Mouse (Mus musculus): ENCODE results near the gene Kcnk7. TPM values are rescaled to one million over a fixed set of nuclear protein-coding genes. Genes with fewer than 3 reads are reported as not detected.
A peak's percentile ranks its signal among the peaks of the same experiment; 100 is the strongest.

Gene Kcnk7
- polyA plus RNA-seq (2016; fragmentation: Nextera tagmentation; extraction: Ambion mirVana): 0.16 and 0.21 TPM in 2 replicates

DNA sequence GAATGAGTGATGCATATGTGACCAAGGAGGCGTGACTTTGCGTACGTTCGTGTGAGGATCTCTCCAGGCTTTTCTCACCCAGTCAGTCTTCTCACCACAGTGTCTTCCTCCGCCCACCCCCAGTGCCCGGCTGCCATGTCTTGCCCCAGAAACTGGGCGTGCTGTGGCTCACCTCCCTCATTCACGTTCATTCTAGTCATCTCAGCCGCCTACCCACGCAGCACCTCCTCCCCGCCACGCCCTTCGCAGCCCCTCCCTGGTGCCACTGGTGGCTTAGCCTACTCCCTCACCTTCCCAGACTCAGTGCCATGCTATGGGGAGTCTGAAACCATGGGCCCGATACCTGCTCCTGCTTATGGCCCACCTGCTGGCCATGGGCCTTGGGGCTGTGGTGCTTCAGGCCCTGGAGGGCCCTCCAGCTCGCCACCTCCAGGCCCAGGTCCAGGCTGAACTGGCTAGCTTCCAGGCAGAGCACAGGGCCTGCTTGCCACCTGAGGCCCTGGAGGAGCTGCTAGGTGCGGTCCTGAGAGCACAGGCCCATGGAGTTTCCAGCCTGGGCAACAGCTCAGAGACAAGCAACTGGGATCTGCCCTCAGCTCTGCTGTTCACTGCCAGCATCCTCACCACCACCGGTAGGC is at the start of gene Kcnk7:
Gene Kcnk7 (plus strand): TSS at position 205 of the 638 bp plus-strand sequence.
- WGBS: 78% methylated on average over 17 of the region's 17 CpGs
- peaks cover 84% of the 10 kb centered on the region for H3K36me3 ChIP-seq
- no peak for DNase-seq (ENCODE audit: low spot score)
- H3K4me1 ChIP-seq (replicated peaks): peaks cover 10% of the 10 kb centered on the region
- no peaks in the 10 kb centered on the region for H3K9me3 ChIP-seq
- H3K27me3 ChIP-seq (ENCODE audit: insufficient read depth, poor library complexity, severe bottlenecking): no peaks in the 10 kb centered on the region
- H3K4me3 ChIP-seq: peak within 1 kb of the TSS; percentile 3; the same call in 1 of the 2 replicates
- H3K27ac ChIP-seq: peak within 1 kb of the TSS; percentile 35; the same call in 1 of the 2 replicates

DNA sequence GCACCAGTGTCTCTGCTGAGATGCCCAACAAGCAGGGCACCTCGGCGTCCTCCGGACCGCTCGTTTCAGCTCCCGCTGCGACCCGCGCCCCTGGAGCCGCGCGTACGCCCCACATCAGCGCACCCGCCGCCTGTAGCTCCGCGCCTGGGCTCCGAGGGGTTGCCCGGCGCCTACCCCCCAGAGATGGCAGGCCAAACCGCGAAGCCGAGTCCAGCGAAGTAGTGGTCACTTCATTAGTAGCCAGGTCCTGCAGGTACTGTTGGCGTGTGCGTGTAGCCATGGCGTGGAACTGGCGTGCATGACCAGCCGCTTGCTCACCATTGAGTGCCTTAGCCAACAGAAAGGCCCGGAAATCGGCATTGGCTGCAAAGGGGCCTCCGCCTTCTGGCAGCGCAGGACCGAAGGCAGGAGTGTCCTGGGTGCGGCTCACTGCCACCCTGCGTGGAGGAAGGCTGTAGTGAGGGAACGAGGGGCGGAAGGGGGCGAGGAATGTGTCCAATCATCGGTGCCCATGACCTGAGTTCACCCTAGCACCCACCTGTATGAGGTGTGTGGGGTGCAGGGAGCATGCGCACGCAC is 49.4 kb upstream of the Kcnk7 start:
- Histone ChIP-seq H3K4me3 (peak overlapping the region; percentile 54), H3K36me3 (peaks cover 57% of the 10 kb centered on the region), H3K27me3 (ENCODE audit: insufficient read depth, poor library complexity, severe bottlenecking) (peaks cover 67% of the 10 kb centered on the region), H3K27ac (peak overlapping the region; percentile 53; the same call in 1 of the 2 replicates), H3K4me1 (replicated peaks) (peaks cover 33% of the 10 kb centered on the region), H3K9me3 (no peaks in the 10 kb centered on the region)
- peak; percentile 39 for DNase-seq (ENCODE audit: low spot score)
- 7% methylated on average over 43 of the region's 43 CpGs for whole genome bisulfite sequencing

- WGBS: 87% methylated on average over 16 of the region's 16 CpGs
- no peaks in the 10 kb centered on the region for H3K9me3 ChIP-seq
- H3K4me3 ChIP-seq: peak overlapping the region; percentile 14; the same call in 1 of the 2 replicates
- DNase-seq (ENCODE audit: low spot score): no peak
- H3K4me1 ChIP-seq (replicated peaks): peaks cover 43% of the 10 kb centered on the region
- peaks cover 45% of the 10 kb centered on the region for H3K36me3 ChIP-seq
- peaks cover 9% of the 10 kb centered on the region for H3K27me3 ChIP-seq (ENCODE audit: insufficient read depth, poor library complexity, severe bottlenecking)
- H3K27ac ChIP-seq: peak overlapping the region; percentile 30; the same call in 1 of the 2 replicates
Observed at GRCm38 (mm10) chr19:5660942-5661751, 43.0 kb upstream of the Kcnk7 start.

DNA sequence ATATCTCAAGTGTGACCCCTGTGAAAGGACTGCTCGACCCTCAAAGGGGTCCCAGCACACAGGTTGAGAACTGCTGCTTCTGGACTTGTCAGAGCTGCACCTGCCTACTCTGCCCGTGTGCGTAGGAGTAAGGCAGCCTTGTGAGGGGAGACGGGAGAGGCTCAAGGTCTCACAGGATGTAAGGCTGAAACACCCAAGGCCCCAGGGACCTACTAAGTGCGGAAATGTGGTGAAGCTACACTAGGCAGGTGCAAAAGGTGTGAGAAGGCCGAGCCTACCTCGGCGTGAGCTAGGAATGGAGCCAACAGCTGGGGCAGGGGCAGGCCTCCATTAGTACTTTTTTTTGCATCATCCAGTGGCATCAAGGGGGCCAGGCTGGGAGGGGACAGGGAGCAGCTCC is 41.9 kb upstream of the Kcnk7 start:
- WGBS: 80% methylated on average over 8 of the region's 8 CpGs
- H3K36me3 ChIP-seq: peaks cover 50% of the 10 kb centered on the region
- peak overlapping the region; percentile 61 for H3K4me3 ChIP-seq
- no peak for DNase-seq (ENCODE audit: low spot score)
- H3K9me3 ChIP-seq: no peaks in the 10 kb centered on the region
- peak overlapping the region; percentile 85 for H3K27ac ChIP-seq
- peaks cover 43% of the 10 kb centered on the region for H3K4me1 ChIP-seq (replicated peaks)
- H3K27me3 ChIP-seq (ENCODE audit: insufficient read depth, poor library complexity, severe bottlenecking): no peaks in the 10 kb centered on the region

- Histone ChIP-seq H3K4me3 (peak within 1 kb of the TSS; percentile 61), H3K27ac (peak within 1 kb of the TSS; percentile 85), H3K36me3 (peaks cover 57% of the 10 kb centered on the region), H3K9me3 (no peaks in the 10 kb centered on the region), H3K27me3 (ENCODE audit: insufficient read depth, poor library complexity, severe bottlenecking) (no peaks in the 10 kb centered on the region), H3K4me1 (replicated peaks) (peaks cover 43% of the 10 kb centered on the region)
- WGBS: under 1% methylated on average over 32 of the region's 32 CpGs
- DNase-seq (ENCODE audit: low spot score): peak; percentile 89
Observed at GRCm38 (mm10) chr19:5662981-5663913, 40.9 kb upstream of the Kcnk7 start, which contains the start of gene Sipa1. Gene Sipa1, minus strand, starts transcription at chr19:5663707.

DNA sequence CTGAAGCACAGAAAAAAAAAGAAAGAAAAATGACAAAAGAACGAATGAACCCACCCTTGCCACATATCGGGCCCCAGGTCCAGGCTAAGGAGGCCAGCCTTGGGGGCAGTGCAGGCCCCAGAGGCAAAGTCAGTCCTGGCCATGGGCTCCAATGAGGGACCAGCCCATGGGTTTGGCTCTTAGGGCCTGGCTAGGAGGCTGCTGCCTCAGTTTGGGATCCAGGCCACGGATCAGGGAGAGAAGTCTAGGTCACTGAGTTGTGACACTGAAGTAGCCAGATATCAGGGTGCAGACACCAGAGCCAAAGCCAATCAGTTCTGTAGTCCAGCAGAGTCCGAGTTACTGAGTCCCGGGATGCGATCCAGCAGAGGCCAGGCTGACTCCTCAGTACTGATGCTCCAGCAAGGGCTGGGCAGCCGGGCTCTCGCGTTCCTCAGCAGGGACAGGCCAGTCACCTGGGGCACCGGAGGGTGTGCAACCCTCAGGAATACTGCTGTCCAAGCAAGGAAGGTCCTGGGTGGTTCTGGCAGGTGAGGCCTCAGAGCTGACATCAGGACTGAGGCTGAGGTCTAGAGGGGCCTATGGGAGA is 39.4 kb upstream of the Kcnk7 start:
- no peak for DNase-seq (ENCODE audit: low spot score)
- 94% methylated on average over 10 of the region's 10 CpGs for WGBS
- Histone ChIP-seq H3K36me3 (peaks cover 66% of the 10 kb centered on the region), H3K27me3 (ENCODE audit: insufficient read depth, poor library complexity, severe bottlenecking) (no peaks in the 10 kb centered on the region), H3K4me1 (replicated peaks) (peaks cover 43% of the 10 kb centered on the region), H3K9me3 (no peaks in the 10 kb centered on the region), H3K4me3 (0 out of 2 replicates have a peak overlapping the region, but pooled peaks have one; percentile 12), H3K27ac (no peak overlapping the region)

DNA sequence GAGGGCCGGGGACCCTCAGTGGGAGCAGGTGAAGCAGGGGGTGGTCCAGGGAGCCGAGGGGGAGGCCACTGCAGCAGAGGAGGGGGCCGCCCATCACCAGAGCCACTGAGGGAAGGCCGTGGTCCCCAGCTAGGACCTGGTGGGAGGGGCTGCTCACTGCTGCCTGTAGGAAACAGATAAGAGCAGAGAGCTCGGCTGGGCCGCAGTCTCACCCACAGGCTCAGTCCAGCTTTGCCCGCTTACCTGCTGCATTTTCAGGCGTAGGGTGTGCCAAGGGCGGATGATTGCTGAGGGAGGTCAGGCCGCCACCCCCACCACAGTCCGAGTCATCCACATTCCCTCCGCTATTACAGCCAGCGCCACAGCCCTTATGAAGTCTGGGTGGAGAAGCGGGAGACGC is 38.7 kb upstream of the Kcnk7 start:
- DNase-seq (ENCODE audit: low spot score): no peak
- Histone ChIP-seq H3K27me3 (ENCODE audit: insufficient read depth, poor library complexity, severe bottlenecking) (no peaks in the 10 kb centered on the region), H3K27ac (no peak overlapping the region), H3K4me3 (no peak overlapping the region), H3K9me3 (no peaks in the 10 kb centered on the region), H3K4me1 (replicated peaks) (peaks cover 39% of the 10 kb centered on the region), H3K36me3 (peaks cover 67% of the 10 kb centered on the region)
- WGBS: 91% methylated on average over 15 of the region's 15 CpGs

- DNase-seq (ENCODE audit: low spot score): no peak
- no peaks in the 10 kb centered on the region for H3K27me3 ChIP-seq (ENCODE audit: insufficient read depth, poor library complexity, severe bottlenecking)
- 97% methylated on average over 18 of the region's 18 CpGs for WGBS
- H3K4me1 ChIP-seq (replicated peaks): peaks cover 31% of the 10 kb centered on the region
- no peaks in the 10 kb centered on the region for H3K9me3 ChIP-seq
- no peak overlapping the region for H3K4me3 ChIP-seq
- H3K36me3 ChIP-seq: peaks cover 70% of the 10 kb centered on the region
- H3K27ac ChIP-seq: no peak overlapping the region
Observed at GRCm38 (mm10) chr19:5666386-5666785, 37.8 kb upstream of the Kcnk7 start.

- Histone ChIP-seq H3K36me3 (peaks cover 90% of the 10 kb centered on the region), H3K4me3 (no peak overlapping the region), H3K9me3 (no peaks in the 10 kb centered on the region), H3K27me3 (ENCODE audit: insufficient read depth, poor library complexity, severe bottlenecking) (no peaks in the 10 kb centered on the region), H3K27ac (no peak overlapping the region), H3K4me1 (replicated peaks) (peaks cover 13% of the 10 kb centered on the region)
- WGBS: 93% methylated on average over 4 of the region's 4 CpGs
- no peak for DNase-seq (ENCODE audit: low spot score)
Observed at GRCm38 (mm10) chr19:5668372-5668771, 35.8 kb upstream of the Kcnk7 start.

- no peak for DNase-seq (ENCODE audit: low spot score)
- Histone ChIP-seq H3K27ac (no peak overlapping the region), H3K4me1 (replicated peaks) (no peaks in the 10 kb centered on the region), H3K4me3 (no peak overlapping the region), H3K36me3 (peaks cover 98% of the 10 kb centered on the region), H3K9me3 (no peaks in the 10 kb centered on the region), H3K27me3 (ENCODE audit: insufficient read depth, poor library complexity, severe bottlenecking) (no peaks in the 10 kb centered on the region)
- 89% methylated on average over 4 of the region's 4 CpGs for WGBS
Observed at GRCm38 (mm10) chr19:5680432-5680831, 23.7 kb upstream of the Kcnk7 start.

DNA sequence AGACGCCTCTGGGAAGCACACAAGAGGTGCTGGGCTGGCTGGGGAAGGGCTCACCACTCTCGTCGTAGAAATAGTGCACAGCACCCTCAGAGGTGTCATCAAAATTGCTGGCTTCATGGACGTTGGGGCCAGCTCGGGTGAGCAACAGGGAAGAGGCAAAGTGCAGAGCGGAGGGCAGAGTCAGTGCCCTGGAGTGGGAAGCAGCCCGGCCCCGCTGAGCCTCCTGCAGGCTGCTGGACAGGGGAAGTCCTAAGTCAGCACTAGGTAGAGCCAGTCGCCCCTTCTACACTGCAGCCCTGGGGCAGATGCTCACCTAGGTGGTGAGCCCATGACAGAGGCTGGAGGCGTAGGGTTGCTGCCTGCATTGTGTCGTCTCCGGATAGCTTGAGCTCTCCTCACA is 19.9 kb upstream of the Kcnk7 start:
- peaks cover 81% of the 10 kb centered on the region for H3K36me3 ChIP-seq
- 93% methylated on average over 12 of the region's 12 CpGs for WGBS
- H3K27ac ChIP-seq: no peak overlapping the region

GRCm38 (mm10) chr19:5684985-5685384 is 19.2 kb upstream of the Kcnk7 start:
- DNase-seq (ENCODE audit: low spot score): no peak
- peaks cover 74% of the 10 kb centered on the region for H3K36me3 ChIP-seq
- 91% methylated on average over 13 of the region's 13 CpGs for WGBS

More for the DNA sequence above, 19.9 kb upstream of the Kcnk7 start:
- no peaks in the 10 kb centered on the region for H3K9me3 ChIP-seq
- DNase-seq (ENCODE audit: low spot score): no peak
- peaks cover 14% of the 10 kb centered on the region for H3K4me1 ChIP-seq (replicated peaks)
- H3K27me3 ChIP-seq (ENCODE audit: insufficient read depth, poor library complexity, severe bottlenecking): no peaks in the 10 kb centered on the region
- no peak overlapping the region for H3K4me3 ChIP-seq

More at GRCm38 (mm10) chr19:5684985-5685384, 19.2 kb upstream of the Kcnk7 start:
- Histone ChIP-seq H3K4me1 (replicated peaks) (peaks cover 21% of the 10 kb centered on the region), H3K4me3 (0 out of 2 replicates have a peak overlapping the region, but pooled peaks have one; percentile 13), H3K9me3 (no peaks in the 10 kb centered on the region), H3K27ac (no peak overlapping the region), H3K27me3 (ENCODE audit: insufficient read depth, poor library complexity, severe bottlenecking) (no peaks in the 10 kb centered on the region)

Data from hindbrain, embryonic 10.5 days (tissue).